Mouse (Mus musculus) cerebral cortex, adult 2 months (tissue): Measurements from ENCODE around the gene Ap2s1.

Experiments
- WGBS: fragments of 180-500 bp; shearing (Covaris S2); methylation state at CpG from one replicate; pipeline ENCODE4 v1.1.7; 2018; 5-methylcytosine and 5-hydroxymethylcytosine counted together

The Ap2s1 gene

DNA sequence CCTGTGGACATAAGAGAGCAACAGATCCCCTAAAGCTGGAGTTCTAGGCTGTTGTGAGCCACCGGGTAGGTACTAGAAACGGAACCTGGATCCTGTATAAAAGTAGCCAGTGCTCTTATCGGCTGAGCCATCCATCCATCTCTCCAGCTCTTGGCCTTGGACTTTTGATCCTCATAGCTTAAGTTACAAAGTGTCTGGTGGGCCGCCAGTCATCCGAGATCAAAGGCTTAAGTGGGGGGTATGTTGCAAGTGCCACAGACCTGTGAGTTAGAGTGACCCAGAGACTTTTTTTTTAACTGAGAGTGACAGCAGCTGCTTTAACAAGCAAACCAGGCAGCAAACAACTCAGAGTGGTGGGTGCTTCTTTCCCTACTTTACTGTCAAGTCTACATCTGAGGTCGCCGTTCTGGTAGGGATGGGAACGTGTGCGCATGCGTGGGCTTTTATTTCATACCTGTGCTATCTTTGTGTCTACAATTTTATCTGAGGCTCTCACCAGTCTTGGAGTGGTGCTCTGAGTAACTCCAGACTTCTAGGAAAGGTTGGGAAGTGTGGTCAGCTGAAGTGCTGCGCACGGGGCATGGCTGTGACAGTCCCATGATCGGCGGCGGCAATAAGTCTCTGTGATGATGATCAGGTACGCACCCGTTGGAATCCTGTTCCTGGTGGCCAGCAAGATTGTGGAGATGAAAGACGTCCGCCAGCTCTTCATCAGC lies 55.0 kb downstream of the Ap2s1 start:
- 95% methylated on average over 19 of the region's 19 CpGs for WGBS

DNA sequence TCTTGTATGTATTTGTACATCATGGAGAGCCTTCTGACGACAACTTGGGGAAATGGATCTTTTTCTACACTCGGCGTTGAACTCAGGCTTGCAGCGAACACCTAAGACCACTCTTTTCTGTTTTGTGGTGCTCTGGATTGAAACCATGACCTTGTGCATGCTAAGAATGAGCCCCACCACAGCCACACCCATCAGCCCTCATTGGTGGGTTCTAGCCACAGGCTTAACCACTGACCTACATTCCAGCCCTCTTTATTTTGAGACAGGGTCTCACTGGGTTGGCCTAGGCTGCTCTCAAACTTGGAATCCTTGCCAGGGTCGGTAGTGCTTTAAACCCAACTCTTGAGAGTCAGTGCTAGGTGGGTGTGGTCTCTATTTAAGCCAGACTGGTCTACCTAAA lies 56.7 kb downstream of the Ap2s1 start:
- WGBS = 95% methylated on average over 5 of the region's 5 CpGs
